Mouse (Mus musculus) ES-E14 (cell line): ENCODE data around the gene Ddx60. TPM values are rescaled to one million over a fixed set of nuclear protein-coding genes. Genes with fewer than 3 reads are reported as not detected.

Experiments
- DNase-seq: peaks from one replicate; pipeline ENCODE4 v3.0.0-alpha.2; 2013; ENCODE audit warnings: low read depth, low spot score
- H3K27ac ChIP-seq: 2 replicates; pipeline ENCODE4 v1.5.1; 2012; ENCODE audit warnings: low read depth, mild to moderate bottlenecking, low read length, moderate library complexity, mixed read lengths; ENCODE audit not compliant: poor library complexity, insufficient read depth, severe bottlenecking
- H3K36me3 ChIP-seq: 2 replicates; pipeline ENCODE4 v1.6.1; 2012; ENCODE audit warnings: mild to moderate bottlenecking, low read length, moderate library complexity, mixed read lengths; ENCODE audit not compliant: control insufficient read depth, poor library complexity, insufficient read depth, severe bottlenecking
- H3K4me1 ChIP-seq, 2 experiments: fragments of 150-350 bp in 1 of 2; sonication (generic) in 1 of 2; 2 replicates each; pipeline ENCODE4 v1.6.1; 2012; ENCODE audit warnings: low read length in 2 of 2, mild to moderate bottlenecking in 1 of 2, mixed read lengths in 1 of 2; ENCODE audit not compliant: control insufficient read depth in 2 of 2, insufficient read depth in 2 of 2, poor library complexity in 1 of 2
- H3K4me3 ChIP-seq, 2 experiments: fragments of 150-350 bp in 1 of 2; sonication (generic) in 1 of 2; 2 replicates each; pipeline ENCODE4 v1.5.1; 2012; ENCODE audit warnings: low read length in 2 of 2, low read depth in 1 of 2, mild to moderate bottlenecking in 1 of 2, mixed read lengths in 1 of 2; ENCODE audit not compliant: insufficient read depth in 1 of 2, poor library complexity in 1 of 2, severe bottlenecking in 1 of 2
- H3K9ac ChIP-seq: 2 replicates; pipeline ENCODE4 v1.6.1; 2012; ENCODE audit warnings: low read depth, mild to moderate bottlenecking, low read length, mixed read lengths; ENCODE audit not compliant: poor library complexity, insufficient read depth, severe bottlenecking
- H3K9me3 ChIP-seq: fragments of 150-350 bp; sonication (generic); 2 replicates; pipeline ENCODE4 v1.6.1; 2012; ENCODE audit warnings: low read depth, mild to moderate bottlenecking, low read length; ENCODE audit not compliant: control insufficient read depth, insufficient read depth
- CHD2 ChIP-seq: IDR thresholded peaks from 2 replicates; pipeline ENCODE4 v1.6.1; 2014; ENCODE audit warnings: mild to moderate bottlenecking, low read depth, low read length, inconsistent platforms
- HCFC1 ChIP-seq: IDR thresholded peaks from 2 replicates; pipeline ENCODE4 v1.6.1; 2012; ENCODE audit warnings: low read length, inconsistent platforms, borderline replicate concordance; ENCODE audit not compliant: insufficient read depth
- MAFK ChIP-seq: IDR thresholded peaks from 2 replicates; pipeline ENCODE4 v1.6.1; 2014; ENCODE audit warnings: mild to moderate bottlenecking, low read depth, low read length, inconsistent platforms; ENCODE audit not compliant: insufficient read depth
- ZC3H11A ChIP-seq: IDR thresholded peaks from 2 replicates; pipeline ENCODE4 v1.6.1; 2012; ENCODE audit warnings: low read depth, mild to moderate bottlenecking, inconsistent platforms, low read length, borderline replicate concordance
- ZNF384 ChIP-seq: IDR thresholded peaks from 2 replicates; pipeline ENCODE4 v1.6.1; 2012; ENCODE audit warnings: low read depth, low read length, inconsistent platforms
- in situ Hi-C, 2 experiments: fragments of 600-800 bp; cut with MboI; formaldehyde crosslinking; loops; one replicate each; pipeline ENCODE4 v1.15.1; 2025; ENCODE audit warnings: low sequenced_read_pairs in 2 of 2, inconsistent platforms in 1 of 2; ENCODE audit not compliant: unreplicated experiment in 2 of 2
- total RNA-seq: library from RNA; depleted of rRNA; stranded (reverse); fragments of 300-350 nt; gene quantifications from 2 replicates; pipeline ENCODE4 v1.2.3, GENCODE M21; 2012

The Ddx60 gene
- total RNA-seq, 1 experiment = 0.31 TPM

GRCm38 (mm10) chr8:62034351-62034750 lies 106.5 kb downstream of the Ddx60 start:
- Histone ChIP-seq H3K9ac (no peak overlapping the region), H3K4me1 (no peaks in the 10 kb centered on the region), H3K9me3 (no peaks in the 10 kb centered on the region), H3K36me3 (no peaks in the 10 kb centered on the region), H3K4me3 (no peak overlapping the region), H3K27ac (no peak overlapping the region)
- in situ Hi-C loops = no loop called here
- TF ChIP-seq MAFK = no peak
- peak; percentile 45; the same call in 1 of the 2 replicates for TF ChIP-seq ZC3H11A
- DNase-seq = no peak

GRCm38 (mm10) chr8:62046809-62047208 lies 118.9 kb downstream of the Ddx60 start:
- TF ChIP-seq ZC3H11A (0 out of 2 replicates have a peak, but pooled peaks have one; percentile 19), HCFC1 (no peak), ZNF384 (no peak), CHD2 (no peak)
- H3K4me3 ChIP-seq = no peak overlapping the region
- H3K9me3 ChIP-seq = no peaks in the 10 kb centered on the region
- no peak overlapping the region for H3K27ac ChIP-seq
- H3K4me1 ChIP-seq = no peaks in the 10 kb centered on the region; a peak in 1 of 4 replicates
- H3K9ac ChIP-seq = no peak overlapping the region
- H3K36me3 ChIP-seq = no peaks in the 10 kb centered on the region
- no peak for DNase-seq
- in situ Hi-C loops = loop anchor here in 1 of 2 experiments (10.0 kb wide), 1 partner anchor 342 kb away; no protein-coding TSS in a partner anchor

GRCm38 (mm10) chr8:62060357-62060756 lies 132.5 kb downstream of the Ddx60 start:
- TF ChIP-seq HCFC1 (no peak), ZC3H11A (peak; percentile 62; the same call in 1 of the 2 replicates)
- no peak overlapping the region for H3K4me3 ChIP-seq
- no peak overlapping the region for H3K9ac ChIP-seq
- no peak overlapping the region for H3K27ac ChIP-seq
- H3K36me3 ChIP-seq = no peaks in the 10 kb centered on the region
- no peaks in the 10 kb centered on the region for H3K4me1 ChIP-seq
- no peaks in the 10 kb centered on the region for H3K9me3 ChIP-seq
- in situ Hi-C loops = loop anchor here in 1 of 2 experiments (25.0 kb wide), 1 partner anchor 523 kb away; no protein-coding TSS in a partner anchor
- no peak for DNase-seq

GRCm38 (mm10) chr8:62068305-62068704 lies 140.4 kb downstream of the Ddx60 start:
- Histone ChIP-seq H3K36me3 (no peaks in the 10 kb centered on the region), H3K4me3 (no peak overlapping the region), H3K9ac (no peak overlapping the region), H3K27ac (no peak overlapping the region), H3K9me3 (no peaks in the 10 kb centered on the region), H3K4me1 (no peaks in the 10 kb centered on the region)
- no peak for DNase-seq
- TF ChIP-seq HCFC1 (no peak), MAFK (no peak), ZNF384 (no peak), CHD2 (no peak), ZC3H11A (no peak)
- in situ Hi-C loops = loop anchor here in 1 of 2 experiments (25.0 kb wide), 1 partner anchor 531 kb away; no protein-coding TSS in a partner anchor

- H3K36me3 ChIP-seq = no peaks in the 10 kb centered on the region
- H3K4me3 ChIP-seq = no peak overlapping the region
- H3K9ac ChIP-seq = no peak overlapping the region
- no peaks in the 10 kb centered on the region for H3K9me3 ChIP-seq
- H3K27ac ChIP-seq = no peak overlapping the region
- TF ChIP-seq ZC3H11A (peak; percentile 29; the same call in 1 of the 2 replicates), MAFK (no peak)
- no peak for DNase-seq
- no peaks in the 10 kb centered on the region for H3K4me1 ChIP-seq
- in situ Hi-C loops = no loop called here
Observed at GRCm38 (mm10) chr8:62080195-62080802, 152.4 kb downstream of the Ddx60 start.
